Mouse (Mus musculus) lung, adult 2 months (tissue): Measurements from ENCODE around the gene Gm45711.

Experiments
- CTCF ChIP-seq: fragments of 200-500 bp; IDR thresholded peaks from 2 replicates; pipeline ENCODE4 v1.5.1; 2011; ENCODE audit warnings: mild to moderate bottlenecking, low read length, control low read depth; ENCODE audit not compliant: insufficient read depth
- POLR2A ChIP-seq: fragments of 200-500 bp; IDR thresholded peaks from 2 replicates; pipeline ENCODE4 v1.6.1; 2011; ENCODE audit warnings: low read depth, mild to moderate bottlenecking, control low read depth, low read length, borderline replicate concordance; ENCODE audit errors: extremely low read depth

- TF ChIP-seq CTCF (no peak), POLR2A (no peak)
These were observed 36.8 kb upstream of the Gm45711 start for GRCm38 (mm10) chr8:104346706-104347105.
